Mouse (Mus musculus) kidney, embryonic 16.5 days (tissue): ENCODE data around the gene Olfr2. TPM values are rescaled to one million over a fixed set of nuclear protein-coding genes. Genes with fewer than 3 reads are reported as not detected.
"Not testable (repeated sequence)": the region's sequence is repeated elsewhere in the genome, so short reads cannot be mapped to it uniquely, and the experiment has no call there.

ENCODE experiments used
- ATAC-seq: fragments of 200-750 bp; cut with Nextera tagmentation; 2 replicates; pipeline ENCODE4 v1.8.0; 2017; ENCODE audit warnings: moderate TSS enrichment; ENCODE audit not compliant: low FRiP score, low TSS enrichment
- H3K27ac ChIP-seq: fragments of 300-500 bp; sonication (generic); 2 replicates; pipeline ENCODE4 v1.5.1; 2014; ENCODE audit warnings: low read length
- H3K27me3 ChIP-seq: fragments of 300-500 bp; sonication (generic); 2 replicates; pipeline ENCODE4 v1.6.1; 2014; ENCODE audit warnings: low read length, control low read depth, mixed read lengths; ENCODE audit not compliant: insufficient read depth
- H3K36me3 ChIP-seq: fragments of 300-500 bp; sonication (generic); 2 replicates; pipeline ENCODE4 v1.6.1; 2014; ENCODE audit warnings: low read length, control low read depth, mixed read lengths; ENCODE audit not compliant: insufficient read depth
- H3K4me1 ChIP-seq: fragments of 300-500 bp; sonication (generic); 2 replicates; pipeline ENCODE4 v1.6.1; 2014; ENCODE audit warnings: low read length, control low read depth, mixed read lengths; ENCODE audit not compliant: insufficient read depth
- H3K4me2 ChIP-seq: fragments of 300-500 bp; sonication (generic); replicated peaks from 2 replicates; pipeline ENCODE4 v1.6.1; 2014; ENCODE audit warnings: low read depth, low read length
- H3K4me3 ChIP-seq: fragments of 300-500 bp; sonication (generic); 2 replicates; pipeline ENCODE4 v1.5.1; 2014; ENCODE audit warnings: mild to moderate bottlenecking, low read length
- H3K9ac ChIP-seq: fragments of 300-500 bp; sonication (generic); replicated peaks from 2 replicates; pipeline ENCODE4 v1.6.1; 2014; ENCODE audit warnings: low read length
- H3K9me3 ChIP-seq: fragments of 300-500 bp; sonication (generic); 2 replicates; pipeline ENCODE4 v1.6.1; 2016; ENCODE audit warnings: low read length, control low read depth
- WGBS: fragments of 180-500 bp; shearing (Covaris S2); extraction: QIAGEN DNeasy Blood & Tissue Kit; methylation state at CpG from one replicate; pipeline ENCODE4 v1.1.7; 2014; 5-methylcytosine and 5-hydroxymethylcytosine counted together
- polyA plus RNA-seq: library from polyadenylated mRNA; unstranded; fragments of >200 nt; fragmentation: Nextera tagmentation; extraction: Ambion mirVana; gene quantifications from 2 replicates; pipeline ENCODE4 v1.2.1, GENCODE M21; 2015

Olfr2 gene
- polyA plus RNA-seq, 1 experiment from 2014 or later, result not detected

DNA sequence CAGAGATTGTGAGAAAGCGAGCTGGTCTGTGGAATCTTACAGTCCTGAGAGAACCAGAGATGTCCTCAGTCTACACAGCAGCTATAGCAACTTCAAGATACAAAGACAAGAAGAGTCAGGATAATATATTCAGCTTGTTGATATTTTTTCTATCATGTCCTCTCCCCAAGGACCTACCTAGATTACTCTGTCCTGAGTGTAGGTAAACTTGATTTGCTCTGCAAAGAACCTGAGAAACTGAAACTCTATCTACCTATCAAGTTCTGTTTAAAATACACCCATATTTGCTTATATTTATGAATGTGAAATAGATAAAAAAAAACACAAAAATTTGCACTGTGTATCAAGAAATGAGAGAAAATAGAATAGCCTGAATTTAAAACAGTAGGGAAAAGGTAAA lies 30.5 kb downstream of the Olfr2 start, which contains the start of gene Olfr711:
TSS of gene Olfr711 (minus strand) at position 101 of the 400 bp plus-strand sequence.
- Histone ChIP-seq H3K9ac (no peak within 1 kb of the TSS), H3K27ac (no peak within 1 kb of the TSS), H3K27me3 (no peaks in the 10 kb centered on the region), H3K36me3 (no peaks in the 10 kb centered on the region), H3K9me3 (no peaks in the 10 kb centered on the region), H3K4me2 (no peak within 1 kb of the TSS), H3K4me1 (no peaks in the 10 kb centered on the region), H3K4me3 (no peak within 1 kb of the TSS)
- ATAC-seq, result no peak
- WGBS, result 59% methylated on average over 1 of the region's 1 CpGs

DNA sequence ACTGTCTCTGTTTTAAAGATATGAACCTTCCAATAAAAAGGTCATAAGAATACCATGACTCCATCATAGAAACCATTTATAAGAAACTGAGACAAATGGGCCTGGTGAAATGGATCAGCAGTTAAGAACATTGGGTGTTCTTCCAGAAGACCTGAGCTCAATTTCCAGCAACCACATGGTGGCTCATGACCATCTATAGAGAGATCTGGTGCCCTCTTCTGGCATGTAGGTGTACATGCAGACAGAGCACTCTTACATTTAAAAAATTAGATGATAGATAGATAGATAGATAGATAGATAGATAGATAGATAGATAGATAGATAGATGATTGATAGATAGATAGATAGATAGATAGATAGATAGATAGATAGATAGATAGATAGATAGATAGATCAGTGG lies 38.4 kb downstream of the Olfr2 start:
- not testable (repeated sequence) for H3K27me3 ChIP-seq, ATAC-seq, H3K9ac ChIP-seq, H3K4me3 ChIP-seq, H3K27ac ChIP-seq, H3K4me2 ChIP-seq, H3K4me1 ChIP-seq, H3K9me3 ChIP-seq, H3K36me3 ChIP-seq

DNA sequence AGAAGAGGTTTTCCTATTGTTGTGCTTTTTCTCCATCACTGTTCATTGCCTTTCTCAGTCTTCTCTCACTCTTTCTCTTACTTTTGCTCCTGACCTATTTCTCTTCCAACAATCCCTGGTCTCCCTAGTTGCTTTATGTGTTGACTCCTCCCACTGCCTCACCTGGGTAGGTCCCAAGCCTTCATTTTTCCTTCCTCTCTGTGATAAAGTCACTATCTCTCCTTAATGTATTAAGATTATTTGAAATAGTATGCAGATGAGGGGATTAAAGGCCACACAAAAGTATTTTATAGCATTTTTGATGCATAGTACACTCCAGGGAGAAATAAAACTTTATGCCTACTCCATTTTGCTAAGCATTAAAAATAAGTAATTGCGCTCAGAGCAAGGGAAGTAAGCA lies 42.0 kb downstream of the Olfr2 start, which contains the start of gene Olfr6:
TSS of gene Olfr6 (minus strand) at position 101 of the 400 bp plus-strand sequence.
- Histone ChIP-seq H3K27ac (no peak within 1 kb of the TSS), H3K9me3 (no peaks in the 10 kb centered on the region), H3K4me2 (no peak within 1 kb of the TSS), H3K36me3 (no peaks in the 10 kb centered on the region), H3K9ac (no peak within 1 kb of the TSS), H3K4me1 (no peaks in the 10 kb centered on the region), H3K4me3 (no peak within 1 kb of the TSS), H3K27me3 (no peaks in the 10 kb centered on the region)
- no peak for ATAC-seq
- 76% methylated on average over 1 of the region's 1 CpGs for WGBS

DNA sequence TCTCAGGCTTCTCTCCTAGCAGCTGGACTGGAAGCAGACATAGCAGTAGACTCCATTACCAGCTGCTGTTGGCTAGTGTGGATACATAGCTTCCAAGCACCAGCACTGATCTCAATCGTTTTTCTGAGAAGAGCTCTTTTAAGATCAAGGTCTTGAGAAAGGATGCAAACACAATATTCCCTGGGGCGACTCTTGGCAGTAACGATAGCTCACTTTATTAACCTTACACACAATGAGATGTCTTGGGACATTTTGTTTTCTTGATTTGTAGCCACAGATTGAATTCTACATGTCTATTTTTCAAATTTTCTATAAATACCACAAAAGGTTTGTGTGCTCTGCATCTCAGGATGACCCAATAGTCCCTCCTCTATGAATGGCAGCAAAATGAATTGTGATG lies 57.7 kb downstream of the Olfr2 start, which contains the start of gene Olfr710:
TSS of gene Olfr710 (minus strand) at position 101 of the 400 bp plus-strand sequence.
- H3K36me3 ChIP-seq, result no peaks in the 10 kb centered on the region
- H3K27me3 ChIP-seq, result no peaks in the 10 kb centered on the region
- no peaks in the 10 kb centered on the region for H3K4me1 ChIP-seq
- no peaks in the 10 kb centered on the region for H3K9me3 ChIP-seq
- H3K4me2 ChIP-seq, result no peak within 1 kb of the TSS
- 71% methylated on average over 3 of the region's 3 CpGs for WGBS
- no peak within 1 kb of the TSS for H3K27ac ChIP-seq
- ATAC-seq, result no peak
- H3K9ac ChIP-seq, result no peak within 1 kb of the TSS
- H3K4me3 ChIP-seq, result no peak within 1 kb of the TSS

Other genes with a start within 250 kb of the Olfr2 start
- not detected in 2 replicates for gene Olfr699, start 212.9 kb downstream of the Olfr2 start, polyA plus RNA-seq
- gene Olfr700, start 197.2 kb downstream of the Olfr2 start, polyA plus RNA-seq, result not detected in 2 replicates
- not detected in 2 replicates for gene Olfr701, start 191.9 kb downstream of the Olfr2 start, polyA plus RNA-seq
- gene Olfr702, start 172.2 kb downstream of the Olfr2 start, polyA plus RNA-seq, result not detected in 2 replicates
- not detected in 2 replicates for gene Olfr703, start 162.7 kb downstream of the Olfr2 start, polyA plus RNA-seq
- gene Olfr704, start 142.9 kb downstream of the Olfr2 start, polyA plus RNA-seq, result not detected in 2 replicates
- gene Olfr705, start 129.2 kb downstream of the Olfr2 start, polyA plus RNA-seq, result not detected in 2 replicates
- not detected in 2 replicates for gene Olfr706, start 117.9 kb downstream of the Olfr2 start, polyA plus RNA-seq
- gene Olfr707, start 104.8 kb downstream of the Olfr2 start, polyA plus RNA-seq, result not detected in 2 replicates
- not detected in 2 replicates for gene Olfr1532-ps1, start 98.1 kb downstream of the Olfr2 start, polyA plus RNA-seq
- not detected in 2 replicates for gene Olfr709-ps1, start 73.9 kb downstream of the Olfr2 start, polyA plus RNA-seq
- not detected in 2 replicates for gene Olfr710, start 57.8 kb downstream of the Olfr2 start, polyA plus RNA-seq
- not detected in 2 replicates for gene Olfr6, start 42.1 kb downstream of the Olfr2 start, polyA plus RNA-seq
- gene Olfr711, start 30.6 kb downstream of the Olfr2 start, polyA plus RNA-seq, result not detected in 2 replicates
- not detected in 2 replicates for gene Olfr713, start 25.1 kb upstream of the Olfr2 start, polyA plus RNA-seq
- gene Olfr714, start 64.9 kb upstream of the Olfr2 start, polyA plus RNA-seq, result not detected in 2 replicates
- not detected in 2 replicates for gene Olfr17, start 87.1 kb upstream of the Olfr2 start, polyA plus RNA-seq
- not detected in 2 replicates for gene Olfr715b, start 104.3 kb upstream of the Olfr2 start, polyA plus RNA-seq
- not detected in 2 replicates for gene Olfr715, start 125.0 kb upstream of the Olfr2 start, polyA plus RNA-seq
- gene Olfr716, start 132.3 kb upstream of the Olfr2 start, polyA plus RNA-seq, result not detected in 2 replicates
- gene Nlrp14, start 160.9 kb upstream of the Olfr2 start, polyA plus RNA-seq, result not detected in 2 replicates
- gene Rbmxl2, start 203.4 kb upstream of the Olfr2 start, polyA plus RNA-seq, result not detected in 2 replicates